Mouse (Mus musculus): Measurements from ENCODE around the gene Cbx8. TPM values are rescaled to one million over a fixed set of nuclear protein-coding genes. Genes with fewer than 3 reads are reported as not detected.

The Cbx8 gene
- polyA plus RNA-seq, 2 experiments from 2014 or later, result 4.0 to 6.7 TPM

Other genes with a start within 250 kb of the Cbx8 start
- gene Rbfox3, start 129.4 kb downstream of the Cbx8 start, polyA plus RNA-seq (2017; shearing (Covaris generic)), result not detected
- gene Enpp7, start 52.8 kb downstream of the Cbx8 start, polyA plus RNA-seq (2017; shearing (Covaris generic)), result not detected
- 1 to 10 TPM; 1.4 to 1.5 TPM for gene Cbx2, start 18.0 kb downstream of the Cbx8 start, polyA plus RNA-seq (2017; shearing (Covaris generic))
- gene Cbx4, start 45.3 kb upstream of the Cbx8 start, polyA plus RNA-seq (2017; shearing (Covaris generic)), result 1 to 10 TPM; 1.7 to 3.7 TPM
- gene Tbc1d16, start 187.5 kb upstream of the Cbx8 start, polyA plus RNA-seq (2017; shearing (Covaris generic)), result 1 to 10 TPM in 1 of 2 experiments, under 1 TPM in 1; 0.72 to 1.0 TPM
- 1 to 10 TPM; 2.9 to 3.6 TPM for gene Ccdc40, start 187.6 kb upstream of the Cbx8 start, polyA plus RNA-seq (2017; shearing (Covaris generic))
- 10 to 100 TPM; 11.5 to 27.8 TPM for gene Gaa, start 226.9 kb upstream of the Cbx8 start, polyA plus RNA-seq (2017; shearing (Covaris generic))